Mouse (Mus musculus) liver, postnatal 0 days (tissue): ENCODE measurements around the gene Asprv1. TPM values are rescaled to one million over a fixed set of nuclear protein-coding genes. Genes with fewer than 3 reads are reported as not detected.

Experiments
- ATAC-seq: fragments of 200-750 bp; cut with Nextera tagmentation; 2 replicates; pipeline ENCODE4 v1.8.0; 2017; ENCODE audit warnings: mild to moderate bottlenecking, moderate library complexity
- DNase-seq: peaks from one replicate; pipeline ENCODE4 v3.0.0-alpha.2; 2016
- H3K27ac ChIP-seq: fragments of 300-500 bp; sonication (generic); 2 replicates; pipeline ENCODE4 v1.5.1; 2014; ENCODE audit warnings: antibody characterized with exemption, moderate library complexity, mild to moderate bottlenecking, low read depth
- H3K27me3 ChIP-seq: fragments of 300-500 bp; sonication (generic); 2 replicates; pipeline ENCODE4 v1.6.1; 2014; ENCODE audit warnings: low read length, control low read depth, mixed read lengths; ENCODE audit not compliant: insufficient read depth
- H3K36me3 ChIP-seq: fragments of 300-500 bp; sonication (generic); replicated peaks from 2 replicates; pipeline ENCODE4 v1.6.1; 2014; ENCODE audit warnings: mild to moderate bottlenecking, control low read depth, low read length, moderate library complexity, mixed read lengths; ENCODE audit not compliant: insufficient read depth
- H3K4me1 ChIP-seq: fragments of 300-500 bp; sonication (generic); 2 replicates; pipeline ENCODE4 v1.6.1; 2014; ENCODE audit warnings: antibody characterized with exemption, mild to moderate bottlenecking, control low read depth; ENCODE audit not compliant: insufficient read depth
- H3K4me2 ChIP-seq: fragments of 300-500 bp; sonication (generic); 2 replicates; pipeline ENCODE4 v1.6.1; 2014; ENCODE audit warnings: low read depth, mild to moderate bottlenecking, low read length, moderate library complexity, mixed read lengths
- H3K4me3 ChIP-seq: fragments of 300-500 bp; sonication (generic); 2 replicates; pipeline ENCODE4 v1.5.1; 2014; ENCODE audit warnings: low read depth, low read length
- H3K9ac ChIP-seq: fragments of 300-500 bp; sonication (generic); replicated peaks from 2 replicates; pipeline ENCODE4 v1.6.1; 2014; ENCODE audit warnings: mild to moderate bottlenecking, moderate library complexity
- H3K9me3 ChIP-seq: fragments of 300-500 bp; sonication (generic); 2 replicates; pipeline ENCODE4 v1.6.1; 2016; ENCODE audit warnings: mild to moderate bottlenecking, control low read depth, low read length, mixed read lengths
- CTCF ChIP-seq: sonication (generic); IDR thresholded peaks from 2 replicates; pipeline ENCODE4 v1.5.1; 2016; ENCODE audit warnings: antibody characterized with exemption, low read depth
- EP300 ChIP-seq: IDR thresholded peaks from 2 replicates; pipeline ENCODE4 v1.6.1; 2016; ENCODE audit warnings: antibody characterized with exemption, low read depth, mild to moderate bottlenecking
- whole genome bisulfite sequencing: fragments of 180-500 bp; shearing (Covaris S2); extraction: QIAGEN DNeasy Blood & Tissue Kit; methylation state at CpG from one replicate; pipeline ENCODE4 v1.1.7; 2014; ENCODE audit not compliant: insufficient replicate concordance; 5-methylcytosine and 5-hydroxymethylcytosine counted together
- polyA plus RNA-seq: library from polyadenylated mRNA; unstranded; fragments of >200 nt; fragmentation: Nextera tagmentation; extraction: Ambion mirVana; gene quantifications from 2 replicates; pipeline ENCODE4 v1.2.1, GENCODE M21; 2015

Gene Asprv1
- polyA plus RNA-seq, 1 experiment from 2014 or later, result 8.6 TPM

- H3K4me2 ChIP-seq, result peak overlapping the region; percentile 65
- peak overlapping the region; percentile 62 for H3K9ac ChIP-seq
- H3K9me3 ChIP-seq, result no peaks in the 10 kb centered on the region
- ATAC-seq, result peak; percentile 22
- H3K4me3 ChIP-seq, result peak overlapping the region; percentile 18; the same call in 1 of the 2 replicates
- TF ChIP-seq EP300 (no peak), CTCF (no peak)
- no peaks in the 10 kb centered on the region for H3K27me3 ChIP-seq
- H3K36me3 ChIP-seq, result no peaks in the 10 kb centered on the region
- H3K27ac ChIP-seq, result peak overlapping the region; percentile 98
- DNase-seq, result no peak
- H3K4me1 ChIP-seq, result peaks cover 48% of the 10 kb centered on the region
- 72% methylated on average over 3 of the region's 3 CpGs for WGBS
Measured at GRCm38 (mm10) chr6:86640161-86640560, 12.2 kb downstream of the Asprv1 start.

- Histone ChIP-seq H3K27ac (peak overlapping the region; percentile 98), H3K4me1 (peaks cover 48% of the 10 kb centered on the region), H3K4me2 (peak overlapping the region; percentile 65; the same call in 1 of the 2 replicates)
Measured at GRCm38 (mm10) chr6:86640776-86641175, 12.8 kb downstream of the Asprv1 start.

GRCm38 (mm10) chr6:86641716-86642115 is 13.8 kb downstream of the Asprv1 start:
- 63% methylated on average over 8 of the region's 8 CpGs for WGBS
- Histone ChIP-seq H3K9ac (no peak overlapping the region; the same call in 1 of the 2 replicates), H3K4me3 (no peak overlapping the region), H3K4me1 (peaks cover 41% of the 10 kb centered on the region), H3K27me3 (no peaks in the 10 kb centered on the region), H3K4me2 (no peak overlapping the region), H3K27ac (peak overlapping the region; percentile 98; the same call in 1 of the 2 replicates), H3K36me3 (no peaks in the 10 kb centered on the region), H3K9me3 (no peaks in the 10 kb centered on the region)
- TF ChIP-seq EP300 (no peak), CTCF (no peak)
- ATAC-seq, result no peak
- DNase-seq, result no peak

More at GRCm38 (mm10) chr6:86640776-86641175, 12.8 kb downstream of the Asprv1 start:
- peak overlapping the region; percentile 62; the same call in 1 of the 2 replicates for H3K9ac ChIP-seq
- no peaks in the 10 kb centered on the region for H3K9me3 ChIP-seq
- DNase-seq (no peak), ATAC-seq (no peak)
- no peaks in the 10 kb centered on the region for H3K27me3 ChIP-seq
- H3K36me3 ChIP-seq, result no peaks in the 10 kb centered on the region
- 87% methylated on average over 8 of the region's 8 CpGs for whole genome bisulfite sequencing
- no peak for TF ChIP-seq EP300
- no peak for TF ChIP-seq CTCF
- no peak overlapping the region for H3K4me3 ChIP-seq

GRCm38 (mm10) chr6:86644775-86645400 is 16.9 kb downstream of the Asprv1 start:
- H3K4me2 ChIP-seq, result no peak overlapping the region
- DNase-seq, result no peak
- WGBS, result 76% methylated on average over 3 of the region's 3 CpGs
- TF ChIP-seq CTCF (no peak), EP300 (no peak)
- H3K9me3 ChIP-seq, result no peaks in the 10 kb centered on the region
- H3K4me3 ChIP-seq, result no peak overlapping the region
- no peak overlapping the region for H3K9ac ChIP-seq
- no peak overlapping the region for H3K27ac ChIP-seq
- H3K4me1 ChIP-seq, result peaks cover 18% of the 10 kb centered on the region
- no peak for ATAC-seq
- H3K36me3 ChIP-seq, result peaks cover 24% of the 10 kb centered on the region
- H3K27me3 ChIP-seq, result no peaks in the 10 kb centered on the region

- no peak overlapping the region for H3K4me3 ChIP-seq
- no peak for TF ChIP-seq EP300
- TF ChIP-seq CTCF, result no peak
- WGBS, result 68% methylated on average over 4 of the region's 4 CpGs
- no peaks in the 10 kb centered on the region for H3K9me3 ChIP-seq
- H3K27me3 ChIP-seq, result no peaks in the 10 kb centered on the region
- DNase-seq, result no peak
- H3K4me1 ChIP-seq, result peaks cover 14% of the 10 kb centered on the region
- no peak overlapping the region for H3K27ac ChIP-seq
- no peak overlapping the region for H3K9ac ChIP-seq
- peaks cover 31% of the 10 kb centered on the region for H3K36me3 ChIP-seq
- no peak for ATAC-seq
- H3K4me2 ChIP-seq, result no peak overlapping the region
Measured at GRCm38 (mm10) chr6:86645551-86645950, 17.6 kb downstream of the Asprv1 start.

- no peak overlapping the region for H3K4me2 ChIP-seq
- H3K36me3 ChIP-seq, result peaks cover 37% of the 10 kb centered on the region
- ATAC-seq (no peak), DNase-seq (no peak)
- H3K4me3 ChIP-seq, result no peak overlapping the region
- TF ChIP-seq EP300, result no peak
- TF ChIP-seq CTCF, result no peak
- H3K4me1 ChIP-seq, result peaks cover 8% of the 10 kb centered on the region
- no peak overlapping the region for H3K27ac ChIP-seq
- 77% methylated on average over 7 of the region's 7 CpGs for whole genome bisulfite sequencing
- no peaks in the 10 kb centered on the region for H3K27me3 ChIP-seq
- H3K9ac ChIP-seq, result no peak overlapping the region
- no peaks in the 10 kb centered on the region for H3K9me3 ChIP-seq
Measured at GRCm38 (mm10) chr6:86646143-86646542, 18.2 kb downstream of the Asprv1 start.

- WGBS, result 91% methylated on average over 6 of the region's 6 CpGs
- DNase-seq, result no peak
- Histone ChIP-seq H3K4me2 (no peak overlapping the region), H3K27me3 (no peaks in the 10 kb centered on the region), H3K9me3 (no peaks in the 10 kb centered on the region), H3K4me1 (peaks cover 3% of the 10 kb centered on the region; the same call in 1 of the 2 replicates), H3K27ac (no peak overlapping the region), H3K36me3 (peaks cover 84% of the 10 kb centered on the region), H3K4me3 (no peak overlapping the region), H3K9ac (no peak overlapping the region)
- no peak for ATAC-seq
- TF ChIP-seq CTCF, result no peak
- TF ChIP-seq EP300, result no peak
Measured at GRCm38 (mm10) chr6:86653026-86653425, 25.1 kb downstream of the Asprv1 start.
